Mouse (Mus musculus) E14TG2a.4 (cell line): Measurements from ENCODE around the gene Thap3.

ENCODE experiments used
- CTCF ChIP-seq: conservative IDR thresholded peaks from 2 replicates; pipeline ENCODE4 v1.5.1; 2014; ENCODE audit warnings: low read length
- NANOG ChIP-seq: IDR thresholded peaks from 2 replicates; pipeline ENCODE4 v1.6.1; 2014; ENCODE audit warnings: borderline replicate concordance, low read length, mixed read lengths
- POU5F1 ChIP-seq: IDR thresholded peaks from 2 replicates; pipeline ENCODE4 v1.6.1; 2014; ENCODE audit warnings: low read length, borderline replicate concordance

DNA sequence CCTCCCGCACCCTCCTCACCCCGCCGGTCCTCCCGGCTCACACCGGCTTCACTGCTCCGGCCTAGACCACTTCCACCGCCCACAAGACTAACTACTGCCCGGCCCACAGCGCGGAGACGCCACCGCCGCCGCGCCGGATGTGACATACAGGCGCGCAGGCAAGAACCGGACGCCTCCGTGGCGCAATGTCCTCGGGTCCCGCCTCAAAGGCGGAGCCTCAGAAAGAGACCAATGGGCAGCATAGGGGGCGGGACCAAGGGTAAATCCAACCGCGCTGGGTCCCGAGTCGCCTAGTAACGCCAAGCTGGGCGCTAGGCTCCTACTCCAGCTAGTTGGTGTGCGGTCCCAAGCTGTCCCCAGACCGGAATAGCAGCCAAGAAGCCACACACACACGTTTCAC, 38.7 kb upstream of the Thap3 start, which contains the start of gene Zbtb48:
- no peak for TF ChIP-seq CTCF
- no peak for TF ChIP-seq NANOG
- TF ChIP-seq POU5F1: no peak
